Mouse (Mus musculus) limb, embryonic 14.5 days (tissue): ENCODE measurements around the gene Sptssa. TPM values are rescaled to one million over a fixed set of nuclear protein-coding genes. Genes with fewer than 3 reads are reported as not detected.

Experiments used
- ATAC-seq: fragments of 200-750 bp; cut with Nextera tagmentation; 2 replicates; pipeline ENCODE4 v1.8.0; 2017; ENCODE audit warnings: low read depth, moderate number of reproducible peaks, moderate TSS enrichment; ENCODE audit not compliant: low FRiP score
- DNase-seq: peaks from one replicate; pipeline ENCODE4 v3.0.0-alpha.2; 2015; ENCODE audit warnings: low spot score
- H3K27ac ChIP-seq: fragments of 300-500 bp; sonication (generic); replicated peaks from 2 replicates; pipeline ENCODE4 v1.5.1; 2014; ENCODE audit warnings: low read depth, mild to moderate bottlenecking, low read length, moderate library complexity, mixed read lengths
- H3K27me3 ChIP-seq: fragments of 300-500 bp; sonication (generic); 2 replicates; pipeline ENCODE4 v1.6.1; 2014; ENCODE audit warnings: low read length, mixed read lengths; ENCODE audit not compliant: control insufficient read depth, insufficient read depth
- H3K36me3 ChIP-seq: fragments of 300-500 bp; sonication (generic); 2 replicates; pipeline ENCODE4 v1.6.1; 2014; ENCODE audit warnings: mild to moderate bottlenecking, low read length, moderate library complexity, mixed read lengths; ENCODE audit not compliant: control insufficient read depth, insufficient read depth
- H3K4me1 ChIP-seq: fragments of 300-500 bp; sonication (generic); 2 replicates; pipeline ENCODE4 v1.6.1; 2014; ENCODE audit warnings: antibody characterized with exemption, low read length, mixed read lengths; ENCODE audit not compliant: control insufficient read depth, insufficient read depth
- H3K4me2 ChIP-seq: fragments of 300-500 bp; sonication (generic); replicated peaks from 2 replicates; pipeline ENCODE4 v1.6.1; 2014; ENCODE audit warnings: low read depth, mild to moderate bottlenecking, low read length, moderate library complexity; ENCODE audit not compliant: severe bottlenecking
- H3K4me3 ChIP-seq: fragments of 300-500 bp; sonication (generic); replicated peaks from 2 replicates; pipeline ENCODE4 v1.5.1; 2014; ENCODE audit warnings: low read length
- H3K9ac ChIP-seq: fragments of 300-500 bp; sonication (generic); 2 replicates; pipeline ENCODE4 v1.6.1; 2014; ENCODE audit warnings: mild to moderate bottlenecking, low read depth, low read length, moderate library complexity; ENCODE audit not compliant: severe bottlenecking
- H3K9me3 ChIP-seq: fragments of 300-500 bp; sonication (generic); 2 replicates; pipeline ENCODE4 v1.6.1; 2016; ENCODE audit warnings: low read length; ENCODE audit not compliant: control insufficient read depth
- POLR2A ChIP-seq: fragments of 200-500 bp; IDR thresholded peaks from 2 replicates; pipeline ENCODE4 v1.8.0; 2012; ENCODE audit warnings: inconsistent platforms, mild to moderate bottlenecking, moderate library complexity, borderline replicate concordance; ENCODE audit not compliant: insufficient read depth, insufficient read length; ENCODE audit errors: extremely low read depth
- WGBS: fragments of 180-500 bp; shearing (Covaris S2); extraction: QIAGEN DNeasy Blood & Tissue Kit; methylation state at CpG from one replicate; pipeline ENCODE4 v1.1.7; 2014; 5-methylcytosine and 5-hydroxymethylcytosine counted together
- polyA plus RNA-seq, 2 experiments: library from polyadenylated mRNA; depleted of rRNA in 1 of 2; stranded (reverse) in 1 of 2; unstranded in 1 of 2; fragments of >200 nt; fragmentation: Nextera tagmentation in 1 of 2; extraction: Ambion mirVana in 1 of 2; gene quantifications; 2 replicates each; pipeline versions ENCODE4 v1.2.1 to v1.2.3; 2012 to 2014

Sptssa gene
- polyA plus RNA-seq, 2 experiments = 132 to 227 TPM

DNA sequence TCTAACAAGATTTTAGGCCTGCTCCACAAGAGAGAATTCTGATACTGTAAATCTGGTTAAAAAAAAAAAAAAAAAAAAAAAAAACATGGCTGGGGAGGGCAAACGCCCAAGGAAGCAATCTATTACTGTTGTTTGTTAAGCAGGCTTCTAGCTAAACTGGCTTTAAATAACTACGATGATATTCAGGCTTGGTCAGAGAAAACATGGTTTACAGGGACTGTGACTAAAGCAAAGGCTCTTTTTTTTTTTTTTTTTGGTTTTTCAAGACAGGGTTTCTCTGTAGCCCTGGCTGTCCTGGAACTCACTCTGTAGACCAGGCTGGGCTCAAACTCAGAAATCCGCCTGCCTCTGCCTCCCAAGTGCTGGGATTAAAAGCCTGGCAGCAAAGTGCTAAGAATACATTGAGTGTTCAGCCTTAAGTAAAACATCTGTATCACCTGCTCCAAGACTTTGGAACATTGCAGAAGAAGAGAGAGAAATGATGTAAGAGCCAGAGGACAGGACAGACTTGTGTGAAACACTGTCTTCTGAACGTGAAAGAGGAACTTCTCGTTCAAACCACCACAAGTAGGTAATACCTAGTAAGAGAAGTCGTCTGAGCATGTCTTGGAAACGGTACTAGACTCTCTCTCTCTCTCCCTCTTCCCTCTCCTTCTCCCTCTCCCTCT is 2.2 kb upstream of the Sptssa start:
- Histone ChIP-seq H3K4me2 (no peak overlapping the region), H3K27me3 (no peaks in the 10 kb centered on the region), H3K36me3 (no peaks in the 10 kb centered on the region), H3K9me3 (no peaks in the 10 kb centered on the region), H3K27ac (no peak overlapping the region), H3K9ac (no peak overlapping the region), H3K4me1 (peaks cover 21% of the 10 kb centered on the region), H3K4me3 (no peak overlapping the region)
- DNase-seq (no peak), ATAC-seq (no peak)
- no peak for TF ChIP-seq POLR2A
- WGBS = 62% methylated on average over 7 of the region's 7 CpGs

DNA sequence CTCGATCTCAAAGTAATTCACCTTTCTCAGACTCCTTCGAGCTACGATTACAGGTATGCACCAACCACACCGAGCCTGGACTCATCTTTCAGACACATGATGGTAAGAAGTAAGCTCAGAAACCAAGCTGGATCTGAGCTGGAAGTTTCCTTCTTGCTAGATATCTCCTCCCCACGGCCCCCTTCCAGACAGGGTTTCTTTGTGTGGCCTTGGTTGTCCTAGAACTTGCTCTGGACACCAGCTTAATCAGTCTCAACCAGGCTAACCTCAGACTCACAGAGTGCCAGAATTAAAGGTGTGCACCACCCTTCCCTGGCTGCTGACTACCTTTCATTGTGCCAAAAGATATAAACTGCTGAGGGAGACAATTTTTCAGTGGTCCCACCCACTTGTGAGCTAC is 1.6 kb upstream of the Sptssa start:
- H3K9me3 ChIP-seq = no peaks in the 10 kb centered on the region
- ATAC-seq = no peak
- DNase-seq = no peak

DNA sequence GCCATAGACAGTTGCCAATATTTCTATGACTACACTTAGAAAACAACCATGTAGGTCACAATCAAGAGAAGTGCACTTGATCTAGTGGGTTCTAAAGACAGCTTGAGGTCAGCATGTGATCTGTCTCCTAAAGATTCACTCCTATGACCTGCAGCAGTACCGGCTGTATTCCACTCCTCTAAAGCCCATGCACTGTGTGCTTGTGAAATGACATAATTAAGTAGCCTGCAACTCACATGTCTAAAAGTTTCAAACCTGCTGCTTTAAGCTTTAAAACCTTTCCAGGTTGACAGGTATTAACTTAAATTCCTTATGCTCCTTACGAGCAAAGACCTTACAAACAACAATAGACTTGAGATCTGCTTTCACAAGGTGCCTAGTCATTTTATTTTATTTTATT is 853 bp upstream of the Sptssa start:
- WGBS = 50% methylated on average over 2 of the region's 2 CpGs
- no peaks in the 10 kb centered on the region for H3K36me3 ChIP-seq
- TF ChIP-seq POLR2A = no peak
- H3K4me3 ChIP-seq = peak overlapping the region; percentile 76; the same call in 1 of the 2 replicates
- ATAC-seq (no peak), DNase-seq (no peak)
- H3K9me3 ChIP-seq = no peaks in the 10 kb centered on the region
- H3K27me3 ChIP-seq = no peaks in the 10 kb centered on the region
- H3K4me2 ChIP-seq = peak overlapping the region; percentile 80
- H3K9ac ChIP-seq = no peak overlapping the region
- H3K4me1 ChIP-seq = peaks cover 21% of the 10 kb centered on the region
- no peak overlapping the region for H3K27ac ChIP-seq

More for the DNA sequence above, 1.6 kb upstream of the Sptssa start:
- no peak for TF ChIP-seq POLR2A
- no peak overlapping the region for H3K4me3 ChIP-seq
- H3K36me3 ChIP-seq = no peaks in the 10 kb centered on the region
- H3K4me2 ChIP-seq = no peak overlapping the region
- 96% methylated on average over 5 of the region's 5 CpGs for WGBS
- H3K9ac ChIP-seq = no peak overlapping the region
- no peak overlapping the region for H3K27ac ChIP-seq
- peaks cover 21% of the 10 kb centered on the region for H3K4me1 ChIP-seq
- H3K27me3 ChIP-seq = no peaks in the 10 kb centered on the region

DNA sequence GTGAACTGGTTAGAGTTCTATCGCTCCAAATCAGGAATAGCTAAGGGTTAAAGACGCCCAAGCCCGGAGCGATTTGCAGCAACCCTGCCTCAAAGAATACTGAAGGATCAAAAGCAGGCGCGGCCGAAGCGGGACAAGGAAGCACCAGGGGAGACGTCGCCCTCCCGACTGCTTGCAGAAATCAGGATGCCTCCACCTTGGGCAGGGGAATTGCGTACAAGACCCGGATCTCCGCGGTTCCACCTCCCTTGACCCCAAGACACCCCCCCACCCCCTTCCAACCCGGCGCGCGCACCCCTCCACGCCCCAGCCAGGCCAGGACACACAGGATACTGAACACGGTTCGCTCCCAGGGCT is 356 bp downstream of the Sptssa start:
- Histone ChIP-seq H3K4me2 (peak overlapping the region; percentile 80), H3K4me1 (peaks cover 21% of the 10 kb centered on the region), H3K36me3 (no peaks in the 10 kb centered on the region), H3K9ac (peak overlapping the region; percentile 85), H3K27me3 (no peaks in the 10 kb centered on the region), H3K27ac (peak overlapping the region; percentile 85), H3K4me3 (peak overlapping the region; percentile 76), H3K9me3 (no peaks in the 10 kb centered on the region)
- ATAC-seq (no peak), DNase-seq (no peak)
- TF ChIP-seq POLR2A = no peak
- WGBS = under 1% methylated on average over 22 of the region's 22 CpGs

DNA sequence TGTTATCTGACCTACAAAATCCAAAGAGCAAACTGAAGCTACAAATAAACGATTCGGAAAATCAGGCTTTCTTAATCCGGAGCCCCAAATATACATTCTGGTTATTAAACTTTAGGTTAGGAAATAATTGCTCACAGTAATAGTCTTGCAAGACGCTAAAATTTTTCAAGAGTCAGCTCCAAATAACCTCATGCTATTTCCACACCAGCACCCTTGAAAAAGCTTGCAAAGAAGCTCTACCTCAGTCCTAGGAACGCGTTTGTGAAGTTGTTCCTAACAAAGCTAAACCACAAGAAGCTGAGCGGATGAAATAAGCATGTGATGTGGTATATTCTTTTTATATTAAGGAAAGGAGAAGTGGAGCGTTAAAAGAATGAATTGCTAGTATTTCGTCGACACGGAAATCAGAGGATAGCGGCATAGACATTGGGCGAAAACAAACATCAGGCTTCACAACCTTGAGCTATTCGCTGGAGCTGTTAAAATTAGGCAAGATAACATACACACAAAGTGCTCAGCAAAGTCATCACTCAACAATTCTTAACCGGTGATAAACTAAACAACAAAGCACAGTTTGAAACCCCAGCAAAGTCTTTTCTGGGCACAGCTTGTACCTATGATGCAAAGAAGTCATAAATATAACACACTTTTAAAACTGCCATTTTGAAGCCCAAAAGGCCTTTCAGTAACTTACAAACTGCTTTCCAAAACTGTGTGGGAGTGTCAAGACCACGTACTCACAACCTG is 908 bp downstream of the Sptssa start:
- no peak for TF ChIP-seq POLR2A
- ATAC-seq = no peak
- H3K36me3 ChIP-seq = no peaks in the 10 kb centered on the region
- peak overlapping the region; percentile 76 for H3K4me3 ChIP-seq
- WGBS = 19% methylated on average over 16 of the region's 16 CpGs
- DNase-seq = peak; percentile 8
- peaks cover 21% of the 10 kb centered on the region for H3K4me1 ChIP-seq
- H3K9me3 ChIP-seq = no peaks in the 10 kb centered on the region
- peak overlapping the region; percentile 85 for H3K27ac ChIP-seq
- peak overlapping the region; percentile 85 for H3K9ac ChIP-seq
- peak overlapping the region; percentile 80 for H3K4me2 ChIP-seq
- H3K27me3 ChIP-seq = no peaks in the 10 kb centered on the region
